Mouse (Mus musculus) small intestine, adult 2 months (tissue): ENCODE data around the gene Nus1.

Source experiments
- CTCF ChIP-seq: fragments of 200-500 bp; IDR thresholded peaks from 2 replicates; pipeline ENCODE4 v1.5.1; 2012; ENCODE audit warnings: low read depth, mild to moderate bottlenecking, control low read depth, inconsistent platforms, low read length, moderate library complexity, mixed read lengths; ENCODE audit not compliant: insufficient replicate concordance, insufficient read length; ENCODE audit errors: extremely low read depth
- POLR2A ChIP-seq: fragments of 200-500 bp; IDR thresholded peaks from 2 replicates; pipeline ENCODE4 v1.6.1; 2012; ENCODE audit warnings: low read depth, mild to moderate bottlenecking, control low read depth, inconsistent platforms, low read length, moderate library complexity

GRCm38 (mm10) chr10:52417998-52418860 is 882 bp downstream of the Nus1 start:
- TF ChIP-seq POLR2A = no peak
- no peak for TF ChIP-seq CTCF
